Mouse (Mus musculus) cerebellum, adult 2 months (tissue): ENCODE measurements around the gene Lama2.

Experiments used
- CTCF ChIP-seq: fragments of 200-500 bp; IDR thresholded peaks from 2 replicates; pipeline ENCODE4 v1.5.1; 2011; ENCODE audit warnings: low read depth, mild to moderate bottlenecking, control low read depth, low read length, moderate library complexity, borderline replicate concordance; ENCODE audit not compliant: insufficient read depth
- POLR2A ChIP-seq: fragments of 200-500 bp; IDR thresholded peaks from 2 replicates; pipeline ENCODE4 v1.6.1; 2011; ENCODE audit warnings: low read length, control low read depth, borderline replicate concordance; ENCODE audit not compliant: insufficient read depth

DNA sequence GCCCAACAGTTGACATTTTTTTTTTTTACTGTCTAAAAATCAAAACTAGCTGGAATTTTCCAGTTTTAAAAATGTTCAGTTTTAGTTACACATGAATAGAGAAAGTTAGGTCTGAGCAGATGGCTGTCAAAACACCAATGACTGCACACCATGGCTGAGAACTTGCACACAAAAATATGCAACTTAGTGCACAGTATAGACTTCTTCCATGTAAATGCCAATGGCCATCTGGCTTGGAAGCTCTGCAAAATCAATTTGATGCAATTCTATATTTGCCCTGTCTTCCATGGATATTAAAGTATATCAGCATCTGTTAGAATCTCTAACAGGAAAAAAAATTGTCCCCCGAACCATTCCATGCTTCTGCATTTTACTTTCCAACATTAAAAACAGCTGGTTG, 135.5 kb downstream of the Lama2 start:
- TF ChIP-seq POLR2A (no peak), CTCF (no peak)
